Mouse (Mus musculus) MEL (cell line): ENCODE data around the gene Trim47. TPM values are rescaled to one million over a fixed set of nuclear protein-coding genes. Genes with fewer than 3 reads are reported as not detected.

ENCODE experiments used
- DNase-seq: peaks from one replicate; pipeline ENCODE4 v3.0.0; 2011; ENCODE audit warnings: low read depth, low spot score
- H3K27ac ChIP-seq: 2 replicates; pipeline ENCODE4 v1.5.1; 2012; ENCODE audit warnings: low read depth, mild to moderate bottlenecking, control low read depth, low read length, moderate library complexity; ENCODE audit not compliant: control insufficient read depth
- H3K27me3 ChIP-seq, 2 experiments: fragments of 150-350 bp in 1 of 2; sonication (generic) in 1 of 2; 2 replicates each; pipeline ENCODE4 v1.6.1; 2012; ENCODE audit warnings: low read length in 2 of 2, mild to moderate bottlenecking in 2 of 2, improper control_type of control experiment in 1 of 2, moderate library complexity in 1 of 2; ENCODE audit not compliant: insufficient read depth in 2 of 2, control insufficient read depth in 1 of 2
- H3K36me3 ChIP-seq, 2 experiments: 2 replicates each; pipeline ENCODE4 v1.6.1; 2012 to 2014; ENCODE audit warnings: low read length in 2 of 2, improper control_type of control experiment in 1 of 2, inconsistent platforms in 1 of 2, mild to moderate bottlenecking in 1 of 2; ENCODE audit not compliant: insufficient read depth in 2 of 2, control insufficient read depth in 1 of 2
- H3K4me1 ChIP-seq, 2 experiments: fragments of 150-350 bp in 1 of 2; sonication (generic) in 1 of 2; 2 replicates each; pipeline ENCODE4 v1.6.1; 2012; ENCODE audit warnings: low read length in 2 of 2, improper control_type of control experiment in 1 of 2, mild to moderate bottlenecking in 1 of 2; ENCODE audit not compliant: insufficient read depth in 2 of 2, control insufficient read depth in 1 of 2
- H3K4me3 ChIP-seq, 2 experiments: fragments of 150-350 bp in 1 of 2; sonication (generic) in 1 of 2; 2 replicates each; pipeline ENCODE4 v1.5.1; 2012; ENCODE audit warnings: low read depth in 2 of 2, low read length in 2 of 2, mild to moderate bottlenecking in 2 of 2, moderate library complexity in 2 of 2, control low read depth in 1 of 2, improper control_type of control experiment in 1 of 2; ENCODE audit not compliant: control insufficient read depth in 1 of 2, insufficient read depth in 1 of 2
- H3K79me2 ChIP-seq: 2 replicates; pipeline ENCODE4 v1.6.1; 2012; ENCODE audit warnings: mild to moderate bottlenecking, low read length, moderate library complexity; ENCODE audit not compliant: control insufficient read depth, poor library complexity, insufficient read depth
- H3K9ac ChIP-seq: 2 replicates; pipeline ENCODE4 v1.6.1; 2012; ENCODE audit warnings: low read depth, mild to moderate bottlenecking, control low read depth, low read length, moderate library complexity; ENCODE audit not compliant: control insufficient read depth, poor library complexity, severe bottlenecking
- H3K9me3 ChIP-seq: fragments of 150-350 bp; sonication (generic); replicated peaks from 2 replicates; pipeline ENCODE4 v1.6.1; 2012; ENCODE audit warnings: mild to moderate bottlenecking, low read length, improper control_type of control experiment, moderate library complexity; ENCODE audit not compliant: insufficient read depth
- CHD1 ChIP-seq: IDR thresholded peaks from 2 replicates; pipeline ENCODE4 v1.6.1; 2012; ENCODE audit warnings: low read depth, mild to moderate bottlenecking, inconsistent platforms, low read length, improper control_type of control experiment
- CHD2 ChIP-seq: IDR thresholded peaks from 2 replicates; pipeline ENCODE4 v1.6.1; 2011; ENCODE audit warnings: low read length, improper control_type of control experiment
- CTCF ChIP-seq, 3 experiments: IDR thresholded peaks in 2 of 3; conservative IDR thresholded peaks in 1 of 3; 2 replicates each; pipeline ENCODE4 v1.5.1; 2011 to 2012; ENCODE audit warnings: low read length in 3 of 3, low read depth in 2 of 3, mild to moderate bottlenecking in 2 of 3, improper control_type of control experiment in 1 of 3, inconsistent platforms in 1 of 3, mixed read lengths in 1 of 3, moderate library complexity in 1 of 3; ENCODE audit not compliant: control insufficient read depth in 1 of 3, insufficient read depth in 1 of 3, poor library complexity in 1 of 3, severe bottlenecking in 1 of 3
- EP300 ChIP-seq, 2 experiments: IDR thresholded peaks; 2 replicates each; pipeline ENCODE4 v1.6.1; 2011; ENCODE audit warnings: improper control_type of control experiment in 2 of 2, low read length in 2 of 2, low read depth in 1 of 2, mild to moderate bottlenecking in 1 of 2
- ETS1 ChIP-seq: IDR thresholded peaks from 2 replicates; pipeline ENCODE4 v1.6.1; 2012; ENCODE audit warnings: low read depth, mild to moderate bottlenecking, inconsistent platforms, low read length, improper control_type of control experiment, moderate library complexity
- GABPA ChIP-seq: IDR thresholded peaks from 2 replicates; pipeline ENCODE4 v1.6.1; 2012; ENCODE audit warnings: low read depth, mild to moderate bottlenecking, inconsistent platforms, low read length, improper control_type of control experiment, moderate library complexity
- GATA1 ChIP-seq: IDR thresholded peaks from 2 replicates; pipeline ENCODE4 v1.6.1; 2011; ENCODE audit warnings: low read depth, low read length, improper control_type of control experiment
- MAX ChIP-seq: IDR thresholded peaks from 2 replicates; pipeline ENCODE4 v1.6.1; 2011; ENCODE audit warnings: low read length, improper control_type of control experiment
- MYB ChIP-seq: IDR thresholded peaks from 2 replicates; pipeline ENCODE4 v1.6.1; 2011; ENCODE audit warnings: mild to moderate bottlenecking, low read depth, low read length, improper control_type of control experiment
- MYC ChIP-seq: IDR thresholded peaks from 2 replicates; pipeline ENCODE4 v1.6.1; 2011; ENCODE audit warnings: low read depth, mild to moderate bottlenecking, low read length, improper control_type of control experiment, moderate library complexity
- NELFE ChIP-seq: IDR thresholded peaks from 2 replicates; pipeline ENCODE4 v1.6.1; 2011; ENCODE audit warnings: low read depth, low read length, improper control_type of control experiment
- POLR2A ChIP-seq, 2 experiments: IDR thresholded peaks; 2 replicates each; pipeline ENCODE4 v1.6.1; 2011 to 2012; ENCODE audit warnings: low read length in 2 of 2, mild to moderate bottlenecking in 2 of 2, control low read depth in 1 of 2, improper control_type of control experiment in 1 of 2, low read depth in 1 of 2, moderate library complexity in 1 of 2; ENCODE audit not compliant: control insufficient read depth in 1 of 2, insufficient read depth in 1 of 2, poor library complexity in 1 of 2
- POLR2AphosphoS2 ChIP-seq: IDR thresholded peaks from 2 replicates; pipeline ENCODE4 v1.6.1; 2011; ENCODE audit warnings: low read length, improper control_type of control experiment
- RCOR1 ChIP-seq: IDR thresholded peaks from 2 replicates; pipeline ENCODE4 v1.6.1; 2012; ENCODE audit warnings: low read depth, mild to moderate bottlenecking, inconsistent platforms, low read length, improper control_type of control experiment
- TCF12 ChIP-seq: IDR thresholded peaks from 2 replicates; pipeline ENCODE4 v1.6.1; 2014; ENCODE audit warnings: low read depth, mild to moderate bottlenecking, inconsistent platforms, low read length, improper control_type of control experiment, moderate library complexity
- ZC3H11A ChIP-seq: IDR thresholded peaks from 2 replicates; pipeline ENCODE4 v1.6.1; 2012; ENCODE audit warnings: low read depth, mild to moderate bottlenecking, inconsistent platforms, low read length, improper control_type of control experiment
- ZKSCAN1 ChIP-seq: IDR thresholded peaks from 2 replicates; pipeline ENCODE4 v1.6.1; 2012; ENCODE audit warnings: low read depth, mild to moderate bottlenecking, inconsistent platforms, low read length, improper control_type of control experiment, moderate library complexity
- polyA plus RNA-seq, 2 experiments: library from polyadenylated mRNA; stranded (reverse) in 1 of 2; unstranded in 1 of 2; fragments of >175 nt in 1 of 2; fragments of >200 nt in 1 of 2; gene quantifications; 2 replicates each; pipeline versions ENCODE4 v1.2.1 to v1.2.4; 2012; ENCODE audit warnings: low replicate concordance in 2 of 2, low read depth in 1 of 2; ENCODE audit not compliant: insufficient read length in 2 of 2, insufficient read depth in 1 of 2, missing spikeins in 1 of 2
- total RNA-seq: library from RNA; depleted of rRNA; stranded (reverse); fragments of 300-350 nt; gene quantifications from 2 replicates; pipeline ENCODE4 v1.2.3, GENCODE M21; 2012

Gene Trim47
- total and polyA plus RNA-seq, 3 experiments, result 5.6 to 6.7 TPM; not detected in 1

- Histone ChIP-seq H3K9me3 (no peaks in the 10 kb centered on the region), H3K79me2 (no peaks in the 10 kb centered on the region), H3K9ac (no peak overlapping the region), H3K36me3 (peaks cover 12 to 24% of the 10 kb centered on the region in 2 experiments), H3K27ac (no peak overlapping the region), H3K4me3 (no peak overlapping the region), H3K4me1 (peaks cover 16 to 28% of the 10 kb centered on the region in 2 experiments), H3K27me3 (no peaks in the 10 kb centered on the region)
- DNase-seq, result no peak
- TF ChIP-seq GATA1 (no peak), POLR2AphosphoS2 (peak; percentile 20; the same call in 1 of the 2 replicates), MYB (no peak), MYC (no peak)
Measured at GRCm38 (mm10) chr11:116060596-116060995, 66.4 kb downstream of the Trim47 start.

- TF ChIP-seq RCOR1 (no peak), POLR2A (IDR thresholded peaks at IDR 0.05; ENCODE audit: control insufficient read depth in 1 of 2, insufficient read depth in 1 of 2, low read depth in 1 of 2, low read length in 2 of 2, poor library complexity in 1 of 2) (0 out of 4 replicates have a peak, but pooled peaks of 1 of the 2 experiments have one; percentile 26)
- no peak for DNase-seq
- no peak overlapping the region for H3K27ac ChIP-seq
- peaks cover 18 to 26% of the 10 kb centered on the region in 2 experiments for H3K36me3 ChIP-seq
- no peaks in the 10 kb centered on the region for H3K27me3 ChIP-seq
- no peaks in the 10 kb centered on the region for H3K9me3 ChIP-seq
- no peak overlapping the region for H3K4me3 ChIP-seq
- H3K9ac ChIP-seq, result no peak overlapping the region
- no peaks in the 10 kb centered on the region for H3K79me2 ChIP-seq
- H3K4me1 ChIP-seq, result peaks cover 16 to 31% of the 10 kb centered on the region in 2 experiments
Measured at GRCm38 (mm10) chr11:116059691-116060025, 67.4 kb downstream of the Trim47 start.

GRCm38 (mm10) chr11:116058868-116059690 is 67.9 kb downstream of the Trim47 start:
- TF ChIP-seq ZKSCAN1 (no peak), MAX (no peak), CTCF (IDR thresholded peaks at IDR 0.05 in 2 of 3, conservative IDR thresholded peaks at IDR 0.05 in 1 of 3; ENCODE audit: control insufficient read depth in 1 of 3, insufficient read depth in 1 of 3, low read depth in 2 of 3, low read length in 3 of 3, poor library complexity in 1 of 3, severe bottlenecking in 1 of 3) (no peak), CHD2 (no peak), TCF12 (no peak), ZC3H11A (no peak), GABPA (no peak), CHD1 (no peak), NELFE (no peak), ETS1 (no peak), EP300 (IDR thresholded peaks at IDR 0.05; ENCODE audit: low read depth in 1 of 2, low read length in 2 of 2) (no peak), POLR2A (IDR thresholded peaks at IDR 0.05; ENCODE audit: control insufficient read depth in 1 of 2, insufficient read depth in 1 of 2, low read depth in 1 of 2, low read length in 2 of 2, poor library complexity in 1 of 2) (no peak; a peak in 1 of 4 replicates)
- H3K27ac ChIP-seq, result no peak overlapping the region
- peaks cover 16 to 33% of the 10 kb centered on the region in 2 experiments for H3K4me1 ChIP-seq
- H3K27me3 ChIP-seq, result no peaks in the 10 kb centered on the region
- H3K36me3 ChIP-seq, result peaks cover 23 to 26% of the 10 kb centered on the region in 2 experiments
- H3K9ac ChIP-seq, result no peak overlapping the region
- no peak overlapping the region for H3K4me3 ChIP-seq
- DNase-seq, result no peak
- H3K79me2 ChIP-seq, result no peaks in the 10 kb centered on the region
- H3K9me3 ChIP-seq, result no peaks in the 10 kb centered on the region
